Mouse (Mus musculus): ENCODE data around the gene Adam29. TPM values are rescaled to one million over a fixed set of nuclear protein-coding genes. Genes with fewer than 3 reads are reported as not detected.

Adam29 gene
- polyA plus RNA-seq (2014; fragmentation: Nextera tagmentation; extraction: Ambion mirVana) = not detected in 2 replicates

GRCm38 (mm10) chr8:55906848-55907247, at the start of gene Adam29:
Gene Adam29 (minus strand): TSS chr8:55906948.
- WGBS = 90% methylated on average over 1 of the region's 1 CpGs
- Histone ChIP-seq H3K9me3 (replicated peaks; ENCODE audit: control insufficient read depth, low read length) (no peaks in the 10 kb centered on the region), H3K4me1 (ENCODE audit: control insufficient read depth, insufficient read depth, low read length) (no peaks in the 10 kb centered on the region), H3K36me3 (ENCODE audit: control insufficient read depth, insufficient read depth, low read length) (no peaks in the 10 kb centered on the region), H3K4me3 (ENCODE audit: low read depth, low read length) (no peak within 1 kb of the TSS), H3K27me3 (replicated peaks; ENCODE audit: control insufficient read depth, insufficient read depth, low read length) (no peaks in the 10 kb centered on the region), H3K27ac (ENCODE audit: low read depth, low read length) (no peak within 1 kb of the TSS), H3K4me2 (ENCODE audit: low read length) (no peak within 1 kb of the TSS), H3K9ac (ENCODE audit: low read length) (no peak within 1 kb of the TSS)
- ATAC-seq (no peak), DNase-seq (ENCODE audit: low spot score) (no peak)

GRCm38 (mm10) chr8:55940526-55940880, 33.8 kb upstream of the Adam29 start:
- peak; percentile 87 for ATAC-seq
- Histone ChIP-seq H3K9ac (ENCODE audit: low read length) (peak overlapping the region; percentile 43), H3K27ac (ENCODE audit: low read depth, low read length) (no peak overlapping the region), H3K9me3 (replicated peaks; ENCODE audit: control insufficient read depth, low read length) (no peaks in the 10 kb centered on the region), H3K4me2 (ENCODE audit: low read length) (peak overlapping the region; percentile 70), H3K4me3 (ENCODE audit: low read depth, low read length) (peak overlapping the region; percentile 35), H3K27me3 (replicated peaks; ENCODE audit: control insufficient read depth, insufficient read depth, low read length) (no peaks in the 10 kb centered on the region), H3K36me3 (ENCODE audit: control insufficient read depth, insufficient read depth, low read length) (no peaks in the 10 kb centered on the region), H3K4me1 (ENCODE audit: control insufficient read depth, insufficient read depth, low read length) (peaks cover 11% of the 10 kb centered on the region)
- DNase-seq (ENCODE audit: low spot score) = peak; percentile 70
- WGBS = under 1% methylated on average over 8 of the region's 8 CpGs

- Histone ChIP-seq H3K4me3 (ENCODE audit: low read depth, low read length) (peak within 1 kb of the TSS; percentile 35), H3K9me3 (replicated peaks; ENCODE audit: control insufficient read depth, low read length) (no peaks in the 10 kb centered on the region), H3K9ac (ENCODE audit: low read length) (peak within 1 kb of the TSS; percentile 43), H3K4me1 (ENCODE audit: control insufficient read depth, insufficient read depth, low read length) (peaks cover 11% of the 10 kb centered on the region), H3K36me3 (ENCODE audit: control insufficient read depth, insufficient read depth, low read length) (no peaks in the 10 kb centered on the region), H3K27ac (ENCODE audit: low read depth, low read length) (no peak within 1 kb of the TSS), H3K4me2 (ENCODE audit: low read length) (peak within 1 kb of the TSS; percentile 70), H3K27me3 (replicated peaks; ENCODE audit: control insufficient read depth, insufficient read depth, low read length) (no peaks in the 10 kb centered on the region)
- ATAC-seq (peak; percentile 99), DNase-seq (ENCODE audit: low spot score) (peak; percentile 79)
- 7% methylated on average over 11 of the region's 11 CpGs for WGBS
Observed at GRCm38 (mm10) chr8:55939870-55940525, 33.2 kb upstream of the Adam29 start, which contains the start of gene Glra3. Gene Glra3 (plus strand): TSS chr8:55940460.

Other genes starting within 250 kb of the Adam29 start
- 0.41 and 0.61 TPM in 2 replicates for gene Glra3, start 33.5 kb upstream of the Adam29 start, polyA plus RNA-seq (2014; fragmentation: Nextera tagmentation; extraction: Ambion mirVana)